Mouse (Mus musculus) liver, embryonic 11.5 days (tissue): ENCODE measurements around the gene Klk13. TPM values are rescaled to one million over a fixed set of nuclear protein-coding genes. Genes with fewer than 3 reads are reported as not detected.
"Not testable (repeated sequence)": the region's sequence is repeated elsewhere in the genome, so short reads cannot be mapped to it uniquely, and the experiment has no call there.

ENCODE experiments used
- ATAC-seq: fragments of 200-750 bp; cut with Nextera tagmentation; replicated peaks from 2 replicates; pipeline ENCODE4 v1.8.0; 2017; ENCODE audit warnings: moderate number of reproducible peaks, mild to moderate bottlenecking, moderate TSS enrichment, moderate library complexity; ENCODE audit not compliant: low FRiP score
- DNase-seq: peaks from one replicate; pipeline ENCODE4 v3.0.0-alpha.2; 2017; ENCODE audit warnings: low spot score
- H3K27ac ChIP-seq: fragments of 300-500 bp; sonication (generic); 2 replicates; pipeline ENCODE4 v1.5.1; 2014; ENCODE audit warnings: mild to moderate bottlenecking, low read depth, low read length, control low read depth
- H3K27me3 ChIP-seq: fragments of 300-500 bp; sonication (generic); replicated peaks from 2 replicates; pipeline ENCODE4 v1.6.1; 2014; ENCODE audit warnings: low read length, mixed read lengths; ENCODE audit not compliant: control insufficient read depth, insufficient read depth
- H3K36me3 ChIP-seq: fragments of 300-500 bp; sonication (generic); 2 replicates; pipeline ENCODE4 v1.6.1; 2014; ENCODE audit warnings: mild to moderate bottlenecking, low read length, moderate library complexity, mixed read lengths; ENCODE audit not compliant: control insufficient read depth, insufficient read depth
- H3K4me1 ChIP-seq: fragments of 300-500 bp; sonication (generic); replicated peaks from 2 replicates; pipeline ENCODE4 v1.6.1; 2014; ENCODE audit warnings: low read length, mixed read lengths; ENCODE audit not compliant: control insufficient read depth, insufficient read depth
- H3K4me2 ChIP-seq: fragments of 300-500 bp; sonication (generic); 2 replicates; pipeline ENCODE4 v1.6.1; 2014; ENCODE audit warnings: mild to moderate bottlenecking, control low read depth, moderate library complexity
- H3K4me3 ChIP-seq: fragments of 300-500 bp; sonication (generic); 2 replicates; pipeline ENCODE4 v1.5.1; 2014; ENCODE audit warnings: low read depth, low read length, control low read depth
- H3K9ac ChIP-seq: fragments of 300-500 bp; sonication (generic); 2 replicates; pipeline ENCODE4 v1.6.1; 2014; ENCODE audit warnings: low read depth, low read length, control low read depth
- H3K9me3 ChIP-seq: fragments of 300-500 bp; sonication (generic); 2 replicates; pipeline ENCODE4 v1.6.1; 2016; ENCODE audit warnings: low read length, inconsistent platforms, mixed read lengths; ENCODE audit not compliant: control insufficient read depth
- WGBS: fragments of 180-500 bp; shearing (Covaris S2); extraction: QIAGEN DNeasy Blood & Tissue Kit; methylation state at CpG from one replicate; pipeline ENCODE4 v1.1.7; 2014; 5-methylcytosine and 5-hydroxymethylcytosine counted together
- polyA plus RNA-seq: library from polyadenylated mRNA; unstranded; fragments of >200 nt; fragmentation: Nextera tagmentation; extraction: Ambion mirVana; gene quantifications from 2 replicates; pipeline ENCODE4 v1.2.1, GENCODE M21; 2014

Klk13 gene
- 0.44 and 0.56 TPM in 2 replicates for polyA plus RNA-seq

GRCm38 (mm10) chr7:43712267-43712666 is at the start of gene Klk13:
TSS of gene Klk13 (plus strand) at chr7:43712567.
- 50% methylated on average over 4 of the region's 4 CpGs for WGBS
- Histone ChIP-seq H3K36me3 (no peaks in the 10 kb centered on the region), H3K4me3 (no peak within 1 kb of the TSS), H3K9me3 (no peaks in the 10 kb centered on the region), H3K9ac (no peak within 1 kb of the TSS), H3K4me2 (peak within 1 kb of the TSS; percentile 18; the same call in 1 of the 2 replicates), H3K4me1 (no peaks in the 10 kb centered on the region), H3K27ac (no peak within 1 kb of the TSS), H3K27me3 (no peaks in the 10 kb centered on the region)
- ATAC-seq = no peak
- DNase-seq = no peak

- Histone ChIP-seq H3K27me3 (no peaks in the 10 kb centered on the region), H3K4me2 (no peak overlapping the region), H3K27ac (no peak overlapping the region), H3K4me3 (no peak overlapping the region), H3K9me3 (no peaks in the 10 kb centered on the region), H3K36me3 (no peaks in the 10 kb centered on the region), H3K9ac (no peak overlapping the region), H3K4me1 (no peaks in the 10 kb centered on the region)
- ATAC-seq = no peak
- WGBS = 81% methylated on average over 1 of the region's 1 CpGs
- DNase-seq = no peak
Measured at GRCm38 (mm10) chr7:43662804-43663203, 49.6 kb upstream of the Klk13 start.

GRCm38 (mm10) chr7:43667221-43667620 is 45.1 kb upstream of the Klk13 start:
- H3K36me3 ChIP-seq, ATAC-seq, H3K4me1 ChIP-seq, H3K9me3 ChIP-seq, H3K27ac ChIP-seq, H3K9ac ChIP-seq, H3K27me3 ChIP-seq, H3K4me3 ChIP-seq, DNase-seq, H3K4me2 ChIP-seq: not testable (repeated sequence)
- WGBS = 88% methylated on average over 4 of the region's 4 CpGs

DNA sequence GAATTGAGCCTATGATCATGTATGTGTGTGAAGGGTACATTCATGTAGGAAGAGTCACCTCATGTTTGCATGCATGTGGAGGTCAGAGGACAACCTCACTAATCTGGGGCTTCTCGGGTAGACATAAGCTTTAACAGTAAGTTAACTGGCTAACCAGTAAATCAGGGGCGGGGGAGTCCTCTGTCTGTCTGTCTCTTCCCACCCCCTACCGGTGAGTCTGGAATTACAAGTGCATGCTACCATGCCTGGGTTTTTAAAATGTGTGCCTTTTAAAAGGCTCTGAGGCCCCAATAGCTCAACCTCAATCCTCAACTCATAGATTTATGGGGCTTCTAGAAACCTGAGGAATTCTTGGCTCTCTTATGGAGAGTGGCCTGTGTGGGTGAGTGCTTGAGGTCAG is 43.8 kb upstream of the Klk13 start:
- Histone ChIP-seq H3K9ac (no peak overlapping the region), H3K36me3 (no peaks in the 10 kb centered on the region), H3K4me3 (no peak overlapping the region), H3K4me1 (peaks cover 9% of the 10 kb centered on the region), H3K4me2 (no peak overlapping the region), H3K27me3 (no peaks in the 10 kb centered on the region), H3K9me3 (no peaks in the 10 kb centered on the region), H3K27ac (no peak overlapping the region)
- 14% methylated on average over 3 of the region's 3 CpGs for WGBS
- ATAC-seq (no peak), DNase-seq (no peak)

DNA sequence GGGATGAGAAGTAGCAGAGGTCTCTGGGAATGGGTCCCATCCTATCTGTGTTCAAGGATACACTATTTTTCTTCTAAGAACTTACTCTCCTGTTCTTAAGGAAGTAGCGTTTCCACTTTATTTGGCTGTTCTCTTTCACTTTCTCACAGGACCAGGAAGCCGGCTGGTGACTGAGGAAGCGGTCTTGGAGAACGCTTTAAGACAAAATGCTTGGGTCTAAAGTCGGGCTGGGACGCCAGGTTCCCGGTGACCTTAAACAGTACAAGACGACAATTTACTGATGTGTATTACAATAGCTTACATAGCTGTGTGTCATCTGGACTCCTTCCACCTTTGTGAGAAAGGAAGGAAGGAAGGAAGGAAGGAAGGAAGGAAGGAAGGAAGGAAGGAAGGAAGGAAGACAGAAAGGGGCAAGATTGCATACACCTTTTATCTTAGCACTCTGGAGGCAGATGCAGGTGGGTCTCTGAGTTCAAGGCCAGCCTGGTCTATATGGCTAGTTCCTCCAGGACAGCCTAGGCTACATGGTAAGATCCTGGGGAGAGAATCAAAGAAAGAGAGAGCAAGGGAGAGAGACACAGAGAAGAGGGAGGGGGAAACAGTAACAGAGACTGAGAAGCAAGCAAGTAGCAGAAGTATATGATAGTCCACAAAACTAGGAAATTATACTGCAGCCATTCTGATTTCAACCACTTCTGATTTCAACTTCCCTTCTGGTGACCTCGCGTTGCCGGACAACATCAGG is 41.1 kb upstream of the Klk13 start:
- H3K27ac ChIP-seq = no peak overlapping the region
- H3K4me1 ChIP-seq = peaks cover 9% of the 10 kb centered on the region
- 66% methylated on average over 11 of the region's 11 CpGs for WGBS
- peak; percentile 9; the same call in 1 of the 2 replicates for ATAC-seq
- no peaks in the 10 kb centered on the region for H3K9me3 ChIP-seq
- peak overlapping the region; percentile 73 for H3K4me2 ChIP-seq
- H3K27me3 ChIP-seq = no peaks in the 10 kb centered on the region
- H3K36me3 ChIP-seq = peaks cover 15% of the 10 kb centered on the region; the same call in 1 of the 2 replicates
- DNase-seq = no peak
- H3K4me3 ChIP-seq = peak overlapping the region; percentile 80
- H3K9ac ChIP-seq = peak overlapping the region; percentile 87

GRCm38 (mm10) chr7:43671809-43672580 is 40.4 kb upstream of the Klk13 start, which contains the start of gene Ctu1:
TSS of gene Ctu1 (plus strand) at chr7:43672016.
- Histone ChIP-seq H3K27ac (no peak within 1 kb of the TSS), H3K9ac (peak within 1 kb of the TSS; percentile 87), H3K36me3 (peaks cover 23% of the 10 kb centered on the region), H3K4me2 (peak within 1 kb of the TSS; percentile 73), H3K4me1 (peaks cover 9% of the 10 kb centered on the region), H3K4me3 (peak within 1 kb of the TSS; percentile 80), H3K9me3 (no peaks in the 10 kb centered on the region), H3K27me3 (no peaks in the 10 kb centered on the region)
- under 1% methylated on average over 26 of the region's 26 CpGs for WGBS
- DNase-seq = peak; percentile 76
- ATAC-seq = peak; percentile 92

GRCm38 (mm10) chr7:43672581-43673260 is 39.6 kb upstream of the Klk13 start:
- WGBS = 20% methylated on average over 10 of the region's 10 CpGs
- Histone ChIP-seq H3K27me3 (no peaks in the 10 kb centered on the region), H3K4me1 (peaks cover 9% of the 10 kb centered on the region), H3K9me3 (no peaks in the 10 kb centered on the region), H3K9ac (peak overlapping the region; percentile 87), H3K27ac (no peak overlapping the region), H3K36me3 (peaks cover 30% of the 10 kb centered on the region), H3K4me3 (peak overlapping the region; percentile 80), H3K4me2 (peak overlapping the region; percentile 73)
- DNase-seq (no peak), ATAC-seq (no peak)

DNA sequence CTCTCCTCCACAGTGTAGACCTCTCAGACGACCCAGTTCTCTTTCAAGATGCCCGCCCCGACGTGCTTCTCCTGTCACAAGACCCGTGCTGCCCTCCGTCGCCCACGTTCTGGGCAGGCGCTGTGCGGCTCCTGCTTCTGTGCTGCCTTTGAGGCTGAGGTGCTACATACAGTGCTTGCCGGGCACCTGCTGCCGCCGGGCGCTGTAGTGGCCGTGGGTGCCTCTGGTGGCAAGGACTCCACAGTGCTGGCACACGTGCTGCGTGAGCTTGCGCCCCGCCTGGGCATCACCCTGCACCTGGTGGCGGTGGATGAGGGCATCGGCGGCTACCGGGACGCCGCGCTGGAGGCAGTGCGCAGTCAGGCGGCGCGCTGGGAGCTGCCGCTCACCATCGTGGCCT is 37.3 kb upstream of the Klk13 start:
- H3K4me2 ChIP-seq = no peak overlapping the region
- peaks cover 9% of the 10 kb centered on the region for H3K4me1 ChIP-seq
- no peak for ATAC-seq
- DNase-seq = no peak
- H3K9ac ChIP-seq = no peak overlapping the region
- no peaks in the 10 kb centered on the region for H3K9me3 ChIP-seq
- H3K4me3 ChIP-seq = no peak overlapping the region
- H3K27me3 ChIP-seq = no peaks in the 10 kb centered on the region
- 93% methylated on average over 32 of the region's 32 CpGs for WGBS
- H3K36me3 ChIP-seq = peaks cover 34% of the 10 kb centered on the region
- H3K27ac ChIP-seq = no peak overlapping the region
